Mouse (Mus musculus) heart, embryonic 12.5 days (tissue): ENCODE measurements around the gene Itpripl1. TPM values are rescaled to one million over a fixed set of nuclear protein-coding genes. Genes with fewer than 3 reads are reported as not detected.
"Not testable (repeated sequence)": the region's sequence is repeated elsewhere in the genome, so short reads cannot be mapped to it uniquely, and the experiment has no call there.

ENCODE experiments used
- ATAC-seq: fragments of 200-750 bp; cut with Nextera tagmentation; 2 replicates; pipeline ENCODE4 v1.8.0; 2017; ENCODE audit warnings: moderate TSS enrichment, moderate library complexity; ENCODE audit not compliant: insufficient number of reproducible peaks, low FRiP score
- H3K27ac ChIP-seq: fragments of 300-500 bp; sonication (generic); 2 replicates; pipeline ENCODE4 v1.5.1; 2016; ENCODE audit warnings: mild to moderate bottlenecking, moderate library complexity; ENCODE audit not compliant: poor library complexity, severe bottlenecking
- H3K27me3 ChIP-seq: fragments of 300-500 bp; sonication (generic); replicated peaks from 2 replicates; pipeline ENCODE4 v1.6.1; 2016; ENCODE audit warnings: mild to moderate bottlenecking, moderate library complexity
- H3K36me3 ChIP-seq: fragments of 300-500 bp; sonication (generic); 2 replicates; pipeline ENCODE4 v1.6.1; 2016; ENCODE audit warnings: mild to moderate bottlenecking, moderate library complexity
- H3K4me1 ChIP-seq: fragments of 300-500 bp; sonication (generic); replicated peaks from 2 replicates; pipeline ENCODE4 v1.6.1; 2016; ENCODE audit warnings: mild to moderate bottlenecking
- H3K4me2 ChIP-seq: fragments of 300-500 bp; sonication (generic); 2 replicates; pipeline ENCODE4 v1.6.1; 2016; ENCODE audit warnings: mild to moderate bottlenecking, moderate library complexity
- H3K4me3 ChIP-seq: fragments of 300-500 bp; sonication (generic); 2 replicates; pipeline ENCODE4 v1.5.1; 2016; ENCODE audit warnings: mild to moderate bottlenecking
- H3K9ac ChIP-seq: fragments of 300-500 bp; sonication (generic); 2 replicates; pipeline ENCODE4 v1.6.1; 2016; ENCODE audit warnings: mild to moderate bottlenecking, moderate library complexity
- H3K9me3 ChIP-seq: fragments of 300-500 bp; sonication (generic); replicated peaks from 2 replicates; pipeline ENCODE4 v1.6.1; 2016; ENCODE audit warnings: mild to moderate bottlenecking, moderate library complexity
- polyA plus RNA-seq: library from polyadenylated mRNA; unstranded; fragments of >200 nt; fragmentation: Nextera tagmentation; extraction: Ambion mirVana; gene quantifications from 2 replicates; pipeline ENCODE4 v1.2.1, GENCODE M21; 2016

Gene Itpripl1
- polyA plus RNA-seq, 1 experiment from 2014 or later: 12.5 TPM

- ATAC-seq, H3K4me3 ChIP-seq, H3K9ac ChIP-seq, H3K27ac ChIP-seq, H3K4me2 ChIP-seq, H3K4me1 ChIP-seq, H3K27me3 ChIP-seq, H3K9me3 ChIP-seq: not testable (repeated sequence)
- H3K36me3 ChIP-seq: peaks cover 15% of the 10 kb centered on the region
These were observed 53.1 kb downstream of the Itpripl1 start for GRCm38 (mm10) chr2:127090151-127090550.

Other genes starting within 250 kb of the Itpripl1 start
- 33.5 and 35.0 TPM in 2 replicates for gene Sppl2a, start 210.2 kb downstream of the Itpripl1 start, polyA plus RNA-seq
- 11.9 and 12.3 TPM in 2 replicates for gene Ap4e1, start 134.7 kb downstream of the Itpripl1 start, polyA plus RNA-seq
- gene Blvra, start 72.8 kb downstream of the Itpripl1 start, polyA plus RNA-seq: 37.5 and 39.2 TPM in 2 replicates
- gene Ncaph, start 9.5 kb downstream of the Itpripl1 start, polyA plus RNA-seq: 62.9 and 67.1 TPM in 2 replicates
- 1.8 and 2.3 TPM in 2 replicates for gene 1810024B03Rik, start 64.8 kb upstream of the Itpripl1 start, polyA plus RNA-seq
- 48.8 and 49.5 TPM in 2 replicates for gene Snrnp200, start 64.9 kb upstream of the Itpripl1 start, polyA plus RNA-seq
- gene Ciao1, start 104.4 kb upstream of the Itpripl1 start, polyA plus RNA-seq: 50.2 and 53.7 TPM in 2 replicates
- 24.7 and 27.8 TPM in 2 replicates for gene Tmem127, start 104.5 kb upstream of the Itpripl1 start, polyA plus RNA-seq
- gene Stard7, start 126.8 kb upstream of the Itpripl1 start, polyA plus RNA-seq: 135 and 136 TPM in 2 replicates
- 23.8 and 26.3 TPM in 2 replicates for gene Dusp2, start 192.7 kb upstream of the Itpripl1 start, polyA plus RNA-seq
- not detected in 2 replicates for gene Astl, start 195.2 kb upstream of the Itpripl1 start, polyA plus RNA-seq
- gene Adra2b, start 219.8 kb upstream of the Itpripl1 start, polyA plus RNA-seq: 7.1 and 7.6 TPM in 2 replicates